Mouse (Mus musculus) MEL (cell line): ENCODE results near the gene Lgr6.

Source experiments
- CTCF ChIP-seq, 3 experiments: IDR thresholded peaks in 2 of 3; conservative IDR thresholded peaks in 1 of 3; 2 replicates each; pipeline ENCODE4 v1.5.1; 2011 to 2012; ENCODE audit warnings: low read length in 3 of 3, low read depth in 2 of 3, mild to moderate bottlenecking in 2 of 3, improper control_type of control experiment in 1 of 3, inconsistent platforms in 1 of 3, mixed read lengths in 1 of 3, moderate library complexity in 1 of 3; ENCODE audit not compliant: control insufficient read depth in 1 of 3, insufficient read depth in 1 of 3, poor library complexity in 1 of 3, severe bottlenecking in 1 of 3
- ELF1 ChIP-seq: IDR thresholded peaks from 2 replicates; pipeline ENCODE4 v1.6.1; 2014; ENCODE audit warnings: low read depth, mild to moderate bottlenecking, inconsistent platforms, low read length, improper control_type of control experiment, moderate library complexity
- EP300 ChIP-seq, 2 experiments: IDR thresholded peaks; 2 replicates each; pipeline ENCODE4 v1.6.1; 2011; ENCODE audit warnings: improper control_type of control experiment in 2 of 2, low read length in 2 of 2, low read depth in 1 of 2, mild to moderate bottlenecking in 1 of 2
- KAT2A ChIP-seq: conservative IDR thresholded peaks from 2 replicates; pipeline ENCODE4 v1.6.1; 2012; ENCODE audit warnings: low read depth, low read length, improper control_type of control experiment, inconsistent platforms
- MAFK ChIP-seq: IDR thresholded peaks from 2 replicates; pipeline ENCODE4 v1.6.1; 2011; ENCODE audit warnings: low read depth, mild to moderate bottlenecking, low read length, improper control_type of control experiment, borderline replicate concordance
- MEF2A ChIP-seq: IDR thresholded peaks from 2 replicates; pipeline ENCODE4 v1.6.1; 2014; ENCODE audit warnings: low read depth, mild to moderate bottlenecking, inconsistent platforms, low read length, improper control_type of control experiment; ENCODE audit not compliant: poor library complexity, insufficient replicate concordance, severe bottlenecking; ENCODE audit errors: extremely low read depth
- POLR2A ChIP-seq, 2 experiments: IDR thresholded peaks; 2 replicates each; pipeline ENCODE4 v1.6.1; 2011 to 2012; ENCODE audit warnings: low read length in 2 of 2, mild to moderate bottlenecking in 2 of 2, control low read depth in 1 of 2, improper control_type of control experiment in 1 of 2, low read depth in 1 of 2, moderate library complexity in 1 of 2; ENCODE audit not compliant: control insufficient read depth in 1 of 2, insufficient read depth in 1 of 2, poor library complexity in 1 of 2
- POLR2AphosphoS2 ChIP-seq: IDR thresholded peaks from 2 replicates; pipeline ENCODE4 v1.6.1; 2011; ENCODE audit warnings: low read length, improper control_type of control experiment
- SMC3 ChIP-seq: IDR thresholded peaks from 2 replicates; pipeline ENCODE4 v1.6.1; 2011; ENCODE audit warnings: low read depth, low read length, improper control_type of control experiment
- USF1 ChIP-seq: IDR thresholded peaks from 2 replicates; pipeline ENCODE4 v1.6.1; 2014; ENCODE audit warnings: low read depth, mild to moderate bottlenecking, inconsistent platforms, low read length, improper control_type of control experiment, moderate library complexity

GRCm38 (mm10) chr1:135019087-135019774, 85.8 kb downstream of the Lgr6 start:
- no peak for TF ChIP-seq MAFK
- TF ChIP-seq EP300 (IDR thresholded peaks at IDR 0.05; ENCODE audit: low read depth in 1 of 2, low read length in 2 of 2) = no peak
- no peak for TF ChIP-seq POLR2AphosphoS2
- no peak for TF ChIP-seq SMC3
- no peak for TF ChIP-seq CTCF (IDR thresholded peaks at IDR 0.05 in 2 of 3, conservative IDR thresholded peaks at IDR 0.05 in 1 of 3; ENCODE audit: control insufficient read depth in 1 of 3, insufficient read depth in 1 of 3, low read depth in 2 of 3, low read length in 3 of 3, poor library complexity in 1 of 3, severe bottlenecking in 1 of 3)
- no peak for TF ChIP-seq KAT2A
- TF ChIP-seq POLR2A (IDR thresholded peaks at IDR 0.05; ENCODE audit: control insufficient read depth in 1 of 2, insufficient read depth in 1 of 2, low read depth in 1 of 2, low read length in 2 of 2, poor library complexity in 1 of 2) = no peak
- TF ChIP-seq MEF2A = no peak
- TF ChIP-seq USF1 = no peak
- no peak for TF ChIP-seq ELF1
